Mouse (Mus musculus) MEL (cell line): Measurements from ENCODE around the gene Fam178b. TPM values are rescaled to one million over a fixed set of nuclear protein-coding genes. Genes with fewer than 3 reads are reported as not detected.

ENCODE experiments used
- DNase-seq: peaks from one replicate; pipeline ENCODE4 v3.0.0; 2011; ENCODE audit warnings: low read depth, low spot score
- H3K27ac ChIP-seq: 2 replicates; pipeline ENCODE4 v1.5.1; 2012; ENCODE audit warnings: low read depth, mild to moderate bottlenecking, control low read depth, low read length, moderate library complexity; ENCODE audit not compliant: control insufficient read depth
- H3K27me3 ChIP-seq, 2 experiments: fragments of 150-350 bp in 1 of 2; sonication (generic) in 1 of 2; 2 replicates each; pipeline ENCODE4 v1.6.1; 2012; ENCODE audit warnings: low read length in 2 of 2, mild to moderate bottlenecking in 2 of 2, improper control_type of control experiment in 1 of 2, moderate library complexity in 1 of 2; ENCODE audit not compliant: insufficient read depth in 2 of 2, control insufficient read depth in 1 of 2
- H3K36me3 ChIP-seq, 2 experiments: 2 replicates each; pipeline ENCODE4 v1.6.1; 2012 to 2014; ENCODE audit warnings: low read length in 2 of 2, improper control_type of control experiment in 1 of 2, inconsistent platforms in 1 of 2, mild to moderate bottlenecking in 1 of 2; ENCODE audit not compliant: insufficient read depth in 2 of 2, control insufficient read depth in 1 of 2
- H3K4me1 ChIP-seq, 2 experiments: fragments of 150-350 bp in 1 of 2; sonication (generic) in 1 of 2; 2 replicates each; pipeline ENCODE4 v1.6.1; 2012; ENCODE audit warnings: low read length in 2 of 2, improper control_type of control experiment in 1 of 2, mild to moderate bottlenecking in 1 of 2; ENCODE audit not compliant: insufficient read depth in 2 of 2, control insufficient read depth in 1 of 2
- H3K4me3 ChIP-seq, 2 experiments: fragments of 150-350 bp in 1 of 2; sonication (generic) in 1 of 2; 2 replicates each; pipeline ENCODE4 v1.5.1; 2012; ENCODE audit warnings: low read depth in 2 of 2, low read length in 2 of 2, mild to moderate bottlenecking in 2 of 2, moderate library complexity in 2 of 2, control low read depth in 1 of 2, improper control_type of control experiment in 1 of 2; ENCODE audit not compliant: control insufficient read depth in 1 of 2, insufficient read depth in 1 of 2
- H3K79me2 ChIP-seq: 2 replicates; pipeline ENCODE4 v1.6.1; 2012; ENCODE audit warnings: mild to moderate bottlenecking, low read length, moderate library complexity; ENCODE audit not compliant: control insufficient read depth, poor library complexity, insufficient read depth
- H3K9ac ChIP-seq: 2 replicates; pipeline ENCODE4 v1.6.1; 2012; ENCODE audit warnings: low read depth, mild to moderate bottlenecking, control low read depth, low read length, moderate library complexity; ENCODE audit not compliant: control insufficient read depth, poor library complexity, severe bottlenecking
- H3K9me3 ChIP-seq: fragments of 150-350 bp; sonication (generic); replicated peaks from 2 replicates; pipeline ENCODE4 v1.6.1; 2012; ENCODE audit warnings: mild to moderate bottlenecking, low read length, improper control_type of control experiment, moderate library complexity; ENCODE audit not compliant: insufficient read depth
- BHLHE40 ChIP-seq: IDR thresholded peaks from 2 replicates; pipeline ENCODE4 v1.6.1; 2012; ENCODE audit warnings: low read depth, mild to moderate bottlenecking, inconsistent platforms, low read length, improper control_type of control experiment, borderline replicate concordance
- CHD1 ChIP-seq: IDR thresholded peaks from 2 replicates; pipeline ENCODE4 v1.6.1; 2012; ENCODE audit warnings: low read depth, mild to moderate bottlenecking, inconsistent platforms, low read length, improper control_type of control experiment
- CTCF ChIP-seq, 3 experiments: IDR thresholded peaks in 2 of 3; conservative IDR thresholded peaks in 1 of 3; 2 replicates each; pipeline ENCODE4 v1.5.1; 2011 to 2012; ENCODE audit warnings: low read length in 3 of 3, low read depth in 2 of 3, mild to moderate bottlenecking in 2 of 3, improper control_type of control experiment in 1 of 3, inconsistent platforms in 1 of 3, mixed read lengths in 1 of 3, moderate library complexity in 1 of 3; ENCODE audit not compliant: control insufficient read depth in 1 of 3, insufficient read depth in 1 of 3, poor library complexity in 1 of 3, severe bottlenecking in 1 of 3
- ELF1 ChIP-seq: IDR thresholded peaks from 2 replicates; pipeline ENCODE4 v1.6.1; 2014; ENCODE audit warnings: low read depth, mild to moderate bottlenecking, inconsistent platforms, low read length, improper control_type of control experiment, moderate library complexity
- EP300 ChIP-seq, 2 experiments: IDR thresholded peaks; 2 replicates each; pipeline ENCODE4 v1.6.1; 2011; ENCODE audit warnings: improper control_type of control experiment in 2 of 2, low read length in 2 of 2, low read depth in 1 of 2, mild to moderate bottlenecking in 1 of 2
- GABPA ChIP-seq: IDR thresholded peaks from 2 replicates; pipeline ENCODE4 v1.6.1; 2012; ENCODE audit warnings: low read depth, mild to moderate bottlenecking, inconsistent platforms, low read length, improper control_type of control experiment, moderate library complexity
- HCFC1 ChIP-seq: IDR thresholded peaks from 2 replicates; pipeline ENCODE4 v1.6.1; 2012; ENCODE audit warnings: low read depth, mild to moderate bottlenecking, inconsistent platforms, low read length, improper control_type of control experiment, moderate library complexity
- JUND ChIP-seq: IDR thresholded peaks from 2 replicates; pipeline ENCODE4 v1.6.1; 2011; ENCODE audit warnings: low read depth, mild to moderate bottlenecking, improper control_type of control experiment, low read length
- MAX ChIP-seq: IDR thresholded peaks from 2 replicates; pipeline ENCODE4 v1.6.1; 2011; ENCODE audit warnings: low read length, improper control_type of control experiment
- MAZ ChIP-seq: IDR thresholded peaks from 2 replicates; pipeline ENCODE4 v1.6.1; 2012; ENCODE audit warnings: low read depth, mild to moderate bottlenecking, inconsistent platforms, low read length, improper control_type of control experiment
- MEF2A ChIP-seq: IDR thresholded peaks from 2 replicates; pipeline ENCODE4 v1.6.1; 2014; ENCODE audit warnings: low read depth, mild to moderate bottlenecking, inconsistent platforms, low read length, improper control_type of control experiment; ENCODE audit not compliant: poor library complexity, insufficient replicate concordance, severe bottlenecking; ENCODE audit errors: extremely low read depth
- MXI1 ChIP-seq: IDR thresholded peaks from 2 replicates; pipeline ENCODE4 v1.6.1; 2011; ENCODE audit warnings: mild to moderate bottlenecking, low read depth, low read length, improper control_type of control experiment
- MYC ChIP-seq: IDR thresholded peaks from 2 replicates; pipeline ENCODE4 v1.6.1; 2011; ENCODE audit warnings: low read depth, mild to moderate bottlenecking, low read length, improper control_type of control experiment, moderate library complexity
- NELFE ChIP-seq: IDR thresholded peaks from 2 replicates; pipeline ENCODE4 v1.6.1; 2011; ENCODE audit warnings: low read depth, low read length, improper control_type of control experiment
- NRF1 ChIP-seq: IDR thresholded peaks from 2 replicates; pipeline ENCODE4 v1.6.1; 2014; ENCODE audit warnings: low read depth, mild to moderate bottlenecking, inconsistent platforms, low read length, improper control_type of control experiment, moderate library complexity; ENCODE audit not compliant: poor library complexity, insufficient read depth, severe bottlenecking
- POLR2A ChIP-seq, 2 experiments: IDR thresholded peaks; 2 replicates each; pipeline ENCODE4 v1.6.1; 2011 to 2012; ENCODE audit warnings: low read length in 2 of 2, mild to moderate bottlenecking in 2 of 2, control low read depth in 1 of 2, improper control_type of control experiment in 1 of 2, low read depth in 1 of 2, moderate library complexity in 1 of 2; ENCODE audit not compliant: control insufficient read depth in 1 of 2, insufficient read depth in 1 of 2, poor library complexity in 1 of 2
- POLR2AphosphoS2 ChIP-seq: IDR thresholded peaks from 2 replicates; pipeline ENCODE4 v1.6.1; 2011; ENCODE audit warnings: low read length, improper control_type of control experiment
- POLR2AphosphoS5 ChIP-seq: IDR thresholded peaks from 2 replicates; pipeline ENCODE4 v1.6.1; 2012; ENCODE audit warnings: low read depth, borderline replicate concordance, mild to moderate bottlenecking, inconsistent platforms, low read length, moderate library complexity, mixed read lengths
- RAD21 ChIP-seq: IDR thresholded peaks from 2 replicates; pipeline ENCODE4 v1.6.1; 2011; ENCODE audit warnings: mild to moderate bottlenecking, low read depth, low read length, improper control_type of control experiment
- RCOR1 ChIP-seq: IDR thresholded peaks from 2 replicates; pipeline ENCODE4 v1.6.1; 2012; ENCODE audit warnings: low read depth, mild to moderate bottlenecking, inconsistent platforms, low read length, improper control_type of control experiment
- SIN3A ChIP-seq: IDR thresholded peaks from 2 replicates; pipeline ENCODE4 v1.6.1; 2012; ENCODE audit warnings: low read length, improper control_type of control experiment, inconsistent platforms
- TCF12 ChIP-seq: IDR thresholded peaks from 2 replicates; pipeline ENCODE4 v1.6.1; 2014; ENCODE audit warnings: low read depth, mild to moderate bottlenecking, inconsistent platforms, low read length, improper control_type of control experiment, moderate library complexity
- USF1 ChIP-seq: IDR thresholded peaks from 2 replicates; pipeline ENCODE4 v1.6.1; 2014; ENCODE audit warnings: low read depth, mild to moderate bottlenecking, inconsistent platforms, low read length, improper control_type of control experiment, moderate library complexity
- ZC3H11A ChIP-seq: IDR thresholded peaks from 2 replicates; pipeline ENCODE4 v1.6.1; 2012; ENCODE audit warnings: low read depth, mild to moderate bottlenecking, inconsistent platforms, low read length, improper control_type of control experiment
- ZKSCAN1 ChIP-seq: IDR thresholded peaks from 2 replicates; pipeline ENCODE4 v1.6.1; 2012; ENCODE audit warnings: low read depth, mild to moderate bottlenecking, inconsistent platforms, low read length, improper control_type of control experiment, moderate library complexity
- ZNF384 ChIP-seq: IDR thresholded peaks from 2 replicates; pipeline ENCODE4 v1.6.1; 2012; ENCODE audit warnings: low read depth, mild to moderate bottlenecking, inconsistent platforms, low read length, improper control_type of control experiment
- polyA plus RNA-seq, 2 experiments: library from polyadenylated mRNA; stranded (reverse) in 1 of 2; unstranded in 1 of 2; fragments of >175 nt in 1 of 2; fragments of >200 nt in 1 of 2; gene quantifications; 2 replicates each; pipeline versions ENCODE4 v1.2.1 to v1.2.4; 2012; ENCODE audit warnings: low replicate concordance in 2 of 2, low read depth in 1 of 2; ENCODE audit not compliant: insufficient read length in 2 of 2, insufficient read depth in 1 of 2, missing spikeins in 1 of 2
- total RNA-seq: library from RNA; depleted of rRNA; stranded (reverse); fragments of 300-350 nt; gene quantifications from 2 replicates; pipeline ENCODE4 v1.2.3, GENCODE M21; 2012

Gene Fam178b
- total and polyA plus RNA-seq, 3 experiments = 0.19 to 0.29 TPM; not detected in 1

DNA sequence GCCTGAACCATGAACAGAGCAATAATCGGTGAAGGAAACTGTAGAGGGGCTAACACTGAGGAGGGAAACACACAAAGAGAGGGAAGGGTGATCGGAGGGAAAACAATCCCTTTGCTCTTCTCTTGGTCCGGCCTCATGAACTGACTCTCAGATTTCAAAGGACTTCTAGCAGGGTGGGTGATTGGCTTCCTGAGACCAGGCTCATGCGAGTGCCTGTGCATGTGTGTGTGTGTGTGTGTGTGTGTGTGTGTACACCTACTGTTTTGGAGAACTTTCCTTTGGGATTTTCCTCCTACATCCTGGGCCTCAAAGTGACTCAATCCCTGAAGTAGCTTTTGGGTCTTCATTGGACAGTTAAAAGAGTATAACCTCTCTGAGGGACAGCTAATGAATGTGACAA lies 96.7 kb downstream of the Fam178b start:
- H3K9me3 ChIP-seq = no peaks in the 10 kb centered on the region
- H3K79me2 ChIP-seq = no peaks in the 10 kb centered on the region
- no peak overlapping the region for H3K9ac ChIP-seq
- no peaks in the 10 kb centered on the region; a peak in 1 of 4 replicates for H3K27me3 ChIP-seq
- TF ChIP-seq POLR2AphosphoS5 = no peak
- TF ChIP-seq ELF1 = no peak
- TF ChIP-seq CTCF (IDR thresholded peaks at IDR 0.05 in 2 of 3, conservative IDR thresholded peaks at IDR 0.05 in 1 of 3; ENCODE audit: control insufficient read depth in 1 of 3, insufficient read depth in 1 of 3, low read depth in 2 of 3, low read length in 3 of 3, poor library complexity in 1 of 3, severe bottlenecking in 1 of 3) = no peak
- TF ChIP-seq RCOR1 = no peak
- no peak overlapping the region for H3K4me3 ChIP-seq
- no peaks in the 10 kb centered on the region for H3K4me1 ChIP-seq
- H3K27ac ChIP-seq = no peak overlapping the region
- H3K36me3 ChIP-seq = no peaks in the 10 kb centered on the region
- no peak for DNase-seq

DNA sequence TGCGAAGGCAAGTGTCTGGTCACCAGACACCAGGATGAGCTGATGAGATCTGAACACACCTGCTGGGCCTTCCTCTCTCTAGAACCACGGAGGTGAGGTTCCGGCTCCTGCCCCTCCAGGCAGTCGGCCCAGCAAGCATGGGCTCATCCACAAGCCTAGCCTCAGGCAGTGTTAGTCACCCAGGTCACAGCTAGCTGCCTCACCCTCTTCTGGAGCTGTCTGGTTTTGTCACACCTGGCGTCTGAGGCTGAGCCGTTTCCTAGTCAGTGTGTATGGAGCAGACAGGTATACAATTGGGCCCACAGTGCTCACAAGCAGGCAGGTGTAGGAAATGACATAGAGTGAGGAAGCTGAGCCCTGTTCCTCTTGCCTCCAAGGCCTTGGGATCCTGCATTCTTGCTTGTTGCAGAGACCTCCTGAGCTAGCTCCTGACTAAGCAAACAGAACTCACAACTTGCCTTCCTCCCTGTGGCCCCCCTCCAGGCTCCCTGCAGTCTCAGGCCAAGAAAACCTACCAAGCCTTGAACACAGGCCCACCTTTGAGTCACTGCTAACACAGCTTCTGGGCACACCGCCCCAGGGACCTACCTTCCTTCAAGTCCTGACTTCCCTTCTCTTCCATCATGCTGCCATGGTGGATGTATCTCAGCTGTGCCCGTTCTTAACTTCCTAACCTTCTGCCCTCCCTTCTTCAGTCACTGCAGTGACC lies 99.4 kb downstream of the Fam178b start:
- TF ChIP-seq GABPA (no peak), MEF2A (no peak), ZC3H11A (no peak), POLR2A (IDR thresholded peaks at IDR 0.05; ENCODE audit: control insufficient read depth in 1 of 2, insufficient read depth in 1 of 2, low read depth in 1 of 2, low read length in 2 of 2, poor library complexity in 1 of 2) (no peak), ZKSCAN1 (no peak), RAD21 (no peak)
- no peak overlapping the region for H3K4me3 ChIP-seq
- no peak overlapping the region for H3K9ac ChIP-seq

DNA sequence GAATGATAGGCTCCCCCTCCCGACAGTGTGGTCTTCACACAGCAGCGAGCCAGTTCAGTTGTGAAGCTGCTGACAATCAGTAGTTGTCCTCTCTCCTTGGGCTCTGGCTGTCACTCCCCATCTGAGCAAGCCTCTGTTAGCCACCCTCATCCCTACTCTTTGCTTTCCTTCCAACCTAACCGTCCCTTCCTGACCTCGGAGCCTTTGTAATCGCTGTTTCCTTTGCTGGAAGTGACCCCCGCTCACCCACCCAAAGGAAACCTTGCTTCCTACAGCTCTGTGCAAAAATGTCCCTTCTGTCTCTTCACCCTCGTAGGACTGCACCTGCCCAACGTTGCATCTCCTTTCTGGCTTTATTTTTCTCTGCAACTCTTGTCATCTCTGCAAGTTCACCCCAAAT lies 100.8 kb downstream of the Fam178b start:
- no peak for DNase-seq
- TF ChIP-seq MAX = no peak
- TF ChIP-seq USF1 = no peak
- no peak for TF ChIP-seq MXI1
- no peak for TF ChIP-seq ZNF384
- TF ChIP-seq BHLHE40 = no peak
- no peak for TF ChIP-seq POLR2AphosphoS2
- TF ChIP-seq TCF12 = no peak
- no peak for TF ChIP-seq POLR2AphosphoS5
- TF ChIP-seq NELFE = no peak
- TF ChIP-seq ELF1 = no peak
- no peak for TF ChIP-seq HCFC1
- TF ChIP-seq NRF1 = no peak
- no peak for TF ChIP-seq SIN3A
- TF ChIP-seq JUND = no peak
- no peak for TF ChIP-seq MAZ
- no peak for TF ChIP-seq CTCF (IDR thresholded peaks at IDR 0.05 in 2 of 3, conservative IDR thresholded peaks at IDR 0.05 in 1 of 3; ENCODE audit: control insufficient read depth in 1 of 3, insufficient read depth in 1 of 3, low read depth in 2 of 3, low read length in 3 of 3, poor library complexity in 1 of 3, severe bottlenecking in 1 of 3)
- TF ChIP-seq CHD1 = no peak
- TF ChIP-seq MYC = no peak
- TF ChIP-seq EP300 (IDR thresholded peaks at IDR 0.05; ENCODE audit: low read depth in 1 of 2, low read length in 2 of 2) = no peak

More for the DNA sequence above, 99.4 kb downstream of the Fam178b start:
- Histone ChIP-seq H3K36me3 (no peaks in the 10 kb centered on the region), H3K9me3 (no peaks in the 10 kb centered on the region), H3K4me1 (no peaks in the 10 kb centered on the region), H3K27me3 (no peaks in the 10 kb centered on the region; a peak in 1 of 4 replicates), H3K79me2 (no peaks in the 10 kb centered on the region), H3K27ac (no peak overlapping the region)
- no peak for DNase-seq

More for the DNA sequence above, 100.8 kb downstream of the Fam178b start:
- H3K4me3 ChIP-seq = no peak overlapping the region
- no peaks in the 10 kb centered on the region for H3K9me3 ChIP-seq
- H3K79me2 ChIP-seq = no peaks in the 10 kb centered on the region
- H3K36me3 ChIP-seq = no peaks in the 10 kb centered on the region
- H3K9ac ChIP-seq = no peak overlapping the region
- no peaks in the 10 kb centered on the region; a peak in 1 of 4 replicates for H3K27me3 ChIP-seq
- no peak overlapping the region for H3K27ac ChIP-seq
- H3K4me1 ChIP-seq = no peaks in the 10 kb centered on the region
